Mouse (Mus musculus) induced T-regulatory cell, adult 2 months (primary cell): ENCODE results near the gene Cad.
A peak's percentile ranks its signal among the peaks of the same experiment; 100 is the strongest.

Experiments used
- DNase-seq: peaks from one replicate; pipeline ENCODE4 v3.0.0-alpha.2; 2012; ENCODE audit warnings: low read depth

Gene Cad

DNA sequence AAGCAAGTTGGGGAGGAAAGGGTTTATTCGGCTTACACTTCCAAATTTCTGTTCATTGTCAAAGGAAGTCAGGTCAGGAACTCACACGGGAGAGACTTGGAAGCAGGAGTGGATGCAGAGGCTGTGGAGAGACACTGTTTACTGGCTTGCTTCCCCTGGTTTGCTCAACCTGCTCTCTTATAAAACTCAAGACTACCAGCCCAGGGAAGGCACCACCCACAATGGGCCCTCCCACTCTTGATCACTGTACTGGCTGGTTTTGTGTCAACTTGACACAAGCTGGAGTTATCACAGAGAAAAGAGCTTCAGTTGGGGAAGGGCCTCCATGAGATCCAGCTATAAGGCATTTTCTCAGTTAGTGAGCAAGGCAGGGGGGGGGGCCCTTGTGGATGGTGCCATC, 16.5 kb downstream of the Cad start:
- DNase-seq, result no peak

DNA sequence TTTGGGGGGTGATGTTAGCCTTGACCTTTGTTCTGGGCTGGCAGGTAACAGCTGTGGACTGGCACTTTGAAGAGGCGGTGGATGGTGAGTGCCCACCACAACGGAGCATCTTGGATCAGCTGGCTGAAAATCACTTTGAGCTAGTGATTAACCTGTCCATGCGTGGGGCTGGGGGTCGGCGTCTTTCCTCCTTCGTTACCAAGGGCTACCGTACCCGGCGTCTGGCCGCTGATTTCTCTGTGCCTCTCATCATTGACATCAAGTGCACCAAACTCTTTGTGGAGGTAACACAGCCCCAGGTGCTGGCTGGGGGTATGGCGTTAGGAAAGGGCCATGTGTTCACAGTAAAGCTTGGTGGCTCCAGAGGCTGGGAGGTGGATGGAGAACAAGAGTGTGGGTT, 17.2 kb downstream of the Cad start:
- no peak for DNase-seq

DNA sequence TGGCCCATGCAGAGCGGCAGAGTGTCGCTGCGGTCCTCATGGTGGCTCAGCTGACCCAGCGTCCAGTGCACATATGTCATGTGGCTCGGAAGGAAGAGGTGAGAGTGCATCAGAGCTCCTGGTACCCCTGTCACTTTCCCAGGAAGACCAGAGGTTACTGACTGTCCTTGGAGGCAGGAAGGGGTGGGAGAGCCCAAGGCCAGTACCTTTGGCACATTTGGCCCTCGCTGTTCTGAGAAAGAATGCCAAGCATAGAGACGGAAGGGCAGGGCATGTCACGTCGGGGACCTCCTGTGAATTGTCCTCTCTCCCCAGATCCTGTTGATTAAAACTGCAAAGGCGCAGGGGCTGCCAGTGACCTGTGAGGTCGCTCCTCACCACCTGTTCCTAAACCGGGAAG, 18.6 kb downstream of the Cad start:
- DNase-seq, result no peak

- DNase-seq, result no peak
Measured at GRCm38 (mm10) chr5:31076346-31076745, 21.8 kb downstream of the Cad start.

- no peak for DNase-seq
Measured at GRCm38 (mm10) chr5:31080059-31080794, 25.6 kb downstream of the Cad start.

- no peak for DNase-seq
Measured at GRCm38 (mm10) chr5:31080795-31081164, 26.2 kb downstream of the Cad start.

DNA sequence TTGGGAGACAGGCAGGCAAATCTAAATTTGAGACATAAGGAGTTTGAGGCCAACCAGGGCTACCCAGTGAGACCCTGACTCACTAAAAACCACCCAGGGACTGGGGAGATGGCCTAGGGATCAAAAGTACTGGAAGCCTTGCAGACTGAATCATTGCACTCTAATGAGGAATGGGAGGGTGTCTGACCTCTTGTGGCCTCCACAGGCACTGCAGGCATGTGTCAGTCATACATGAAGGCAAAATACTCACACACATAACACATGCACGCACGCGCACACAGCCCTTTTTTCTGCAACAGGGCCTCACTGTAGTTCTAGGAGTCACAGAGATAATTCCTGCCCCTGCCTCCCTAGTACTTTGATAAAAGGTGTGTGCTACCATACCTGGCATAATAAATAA, 26.8 kb downstream of the Cad start:
- DNase-seq, result peak; percentile 72

DNA sequence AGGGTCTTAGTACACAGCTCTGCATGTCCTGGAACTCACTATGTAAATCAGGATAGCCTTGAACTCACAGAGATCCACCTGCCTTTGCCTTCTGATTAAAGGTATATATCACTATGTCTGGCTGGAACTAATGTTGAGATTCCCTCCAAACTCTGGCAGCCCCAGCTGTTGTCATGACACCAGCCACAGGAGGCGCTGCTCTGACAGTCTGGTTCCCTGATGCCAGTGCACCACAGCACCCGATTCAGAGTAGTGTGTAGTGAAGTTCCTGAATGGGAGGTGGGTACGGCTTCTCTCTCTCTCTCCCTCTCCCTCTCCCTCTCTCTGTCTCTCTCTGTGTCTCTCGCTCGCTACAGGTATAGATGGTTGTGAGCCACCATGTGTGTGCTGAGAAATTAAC, 27.8 kb downstream of the Cad start:
- peak; percentile 73 for DNase-seq

GRCm38 (mm10) chr5:31082935-31083625, 28.5 kb downstream of the Cad start:
- DNase-seq, result no peak

GRCm38 (mm10) chr5:31083949-31084348, 29.4 kb downstream of the Cad start:
- DNase-seq, result peak; percentile 35

DNA sequence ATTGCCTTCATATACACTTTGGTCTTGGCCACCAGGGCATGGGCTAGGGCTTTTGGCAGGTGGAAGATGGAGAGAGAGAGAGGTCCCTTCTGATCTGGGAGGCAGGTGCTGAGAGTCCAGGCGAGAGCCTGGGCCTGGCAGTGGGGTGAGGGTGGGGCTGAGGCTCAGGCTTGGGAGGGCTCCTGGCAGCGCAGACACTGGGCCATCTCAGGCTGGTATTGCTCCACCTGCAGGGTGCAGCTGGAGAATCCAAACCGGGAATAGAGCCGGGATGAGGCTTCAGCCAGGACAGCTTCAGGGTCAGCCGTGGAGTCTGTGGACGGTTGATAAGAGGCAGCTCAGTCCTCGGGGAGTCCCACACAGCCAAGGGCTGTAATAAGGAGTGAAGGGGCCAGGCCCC, 32.0 kb downstream of the Cad start:
- DNase-seq, result no peak

- DNase-seq, result no peak
Measured at GRCm38 (mm10) chr5:31087131-31087530, 32.6 kb downstream of the Cad start.

DNA sequence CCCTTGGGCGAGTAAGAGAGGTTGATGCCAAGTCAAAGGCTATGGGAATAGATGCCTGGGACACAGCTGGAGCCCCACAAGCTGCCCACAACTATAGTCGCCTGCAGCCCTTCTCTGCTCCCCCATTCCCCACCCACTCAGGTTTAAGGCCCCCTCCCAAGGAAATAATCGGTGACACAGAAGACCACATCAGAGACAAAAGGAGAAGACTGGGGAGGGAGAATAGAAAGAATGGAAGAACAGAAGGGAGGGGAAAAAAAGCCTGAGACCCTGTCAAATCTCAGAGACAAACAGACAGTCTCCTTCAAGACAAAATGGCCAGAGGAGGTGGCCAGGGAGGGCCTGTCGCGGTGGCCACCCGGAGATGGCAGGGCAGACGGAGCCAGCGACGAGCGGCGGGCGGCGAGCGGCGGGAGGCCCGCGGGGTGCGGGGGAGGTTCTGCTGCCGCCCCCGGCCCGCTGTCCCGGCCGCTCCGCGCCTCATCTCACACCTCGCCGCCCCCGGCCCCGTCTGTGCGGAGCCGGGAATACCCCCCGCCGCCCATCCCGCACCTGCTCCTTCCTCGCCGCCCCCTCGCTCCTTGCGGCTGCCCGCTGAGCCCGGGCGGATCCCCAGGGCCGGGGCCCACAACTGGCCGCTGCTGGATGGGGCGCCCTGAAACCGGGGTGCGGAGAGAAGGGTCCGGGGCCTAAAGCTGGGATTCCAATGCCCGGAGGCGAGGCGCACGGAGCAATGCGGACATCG, 37.8 kb downstream of the Cad start:
- no peak for DNase-seq

- DNase-seq, result peak; percentile 70
Measured at GRCm38 (mm10) chr5:31093151-31094041, 38.8 kb downstream of the Cad start.

GRCm38 (mm10) chr5:31094100-31094798, 39.7 kb downstream of the Cad start:
- DNase-seq, result no peak

DNA sequence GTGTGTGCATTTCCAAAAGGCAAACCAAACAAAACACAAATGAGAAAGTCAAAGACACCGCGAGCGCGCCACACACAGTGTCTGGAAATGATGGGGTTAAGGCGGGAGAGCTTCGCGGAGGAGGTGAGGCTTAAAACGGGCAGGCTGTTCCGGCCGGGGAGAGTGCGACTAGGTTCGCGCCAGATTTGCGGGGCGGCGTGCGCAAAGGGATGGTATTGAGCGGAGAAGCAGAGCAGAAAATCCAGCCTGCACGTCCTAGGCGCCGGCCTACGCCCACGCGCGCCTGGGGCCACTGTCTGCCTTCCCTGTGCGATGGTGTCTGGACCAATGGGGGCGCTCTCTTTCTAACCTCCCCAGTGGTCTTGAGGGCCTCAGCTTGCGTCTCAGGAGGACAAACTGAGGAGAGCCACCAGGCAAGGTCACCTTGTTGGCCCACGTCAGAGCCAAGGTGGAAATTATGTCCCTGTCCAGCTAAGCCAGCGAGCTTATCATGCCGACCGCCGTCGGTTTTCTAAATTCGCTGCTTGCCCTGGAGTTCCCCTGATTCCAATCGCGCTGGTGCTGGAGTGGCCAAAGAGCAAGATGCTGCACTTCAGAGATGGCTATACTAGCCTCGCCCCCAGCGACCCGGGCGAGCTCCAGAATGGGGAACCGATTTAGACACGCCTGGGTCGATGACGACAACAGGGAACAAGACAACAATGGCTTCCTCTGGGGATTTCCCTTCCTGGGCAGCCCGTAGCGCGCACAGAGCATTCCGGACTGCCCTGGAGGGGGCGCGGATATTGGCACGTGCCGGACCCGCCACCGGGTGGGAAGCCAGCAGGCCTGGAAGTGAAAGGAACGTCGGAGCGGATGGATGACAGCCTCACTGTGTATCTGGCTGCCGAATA, 40.5 kb downstream of the Cad start:
- DNase-seq, result peak; percentile 81

DNA sequence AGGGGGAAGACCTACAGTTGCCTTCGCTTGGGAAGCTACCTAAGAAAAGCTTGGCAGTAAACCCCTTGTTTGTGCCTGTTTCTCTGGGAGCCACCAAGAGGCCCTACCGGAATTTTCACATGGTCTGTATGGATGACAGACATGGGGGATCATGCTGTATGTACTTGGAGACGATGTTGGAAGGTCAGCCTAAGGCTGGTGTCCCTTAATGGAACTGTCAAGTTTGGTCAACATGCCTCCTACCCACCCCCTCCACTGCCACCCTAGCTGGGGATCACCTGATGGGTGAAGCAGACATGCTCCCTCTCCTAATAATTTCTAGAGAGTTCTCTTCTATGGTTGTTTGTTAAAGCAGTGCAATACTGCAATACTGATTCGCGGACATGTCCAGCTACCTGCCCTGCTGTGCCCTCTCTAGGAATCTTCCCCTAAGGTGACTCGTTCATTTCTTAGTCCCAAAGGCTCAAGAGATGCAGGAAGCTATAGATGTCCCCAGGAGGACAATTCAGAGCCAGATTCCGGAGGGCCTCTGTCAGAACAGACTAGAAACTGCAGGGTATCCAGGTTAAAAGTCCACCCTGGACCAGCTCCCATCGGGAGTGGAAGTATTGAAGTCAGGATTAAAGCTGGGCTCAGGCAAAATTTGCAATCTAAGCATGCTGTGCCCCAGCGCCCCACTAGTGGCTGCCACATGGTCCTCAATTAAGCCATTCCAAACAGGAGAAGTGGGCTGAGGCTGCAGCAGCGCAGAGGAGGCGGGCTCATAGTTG, 41.3 kb downstream of the Cad start:
- DNase-seq, result no peak

- no peak for DNase-seq
Measured at GRCm38 (mm10) chr5:31105814-31106335, 51.3 kb downstream of the Cad start, which contains the start of gene Dnajc5g. Dnajc5g (plus strand) TSS chr5:31106285.

DNA sequence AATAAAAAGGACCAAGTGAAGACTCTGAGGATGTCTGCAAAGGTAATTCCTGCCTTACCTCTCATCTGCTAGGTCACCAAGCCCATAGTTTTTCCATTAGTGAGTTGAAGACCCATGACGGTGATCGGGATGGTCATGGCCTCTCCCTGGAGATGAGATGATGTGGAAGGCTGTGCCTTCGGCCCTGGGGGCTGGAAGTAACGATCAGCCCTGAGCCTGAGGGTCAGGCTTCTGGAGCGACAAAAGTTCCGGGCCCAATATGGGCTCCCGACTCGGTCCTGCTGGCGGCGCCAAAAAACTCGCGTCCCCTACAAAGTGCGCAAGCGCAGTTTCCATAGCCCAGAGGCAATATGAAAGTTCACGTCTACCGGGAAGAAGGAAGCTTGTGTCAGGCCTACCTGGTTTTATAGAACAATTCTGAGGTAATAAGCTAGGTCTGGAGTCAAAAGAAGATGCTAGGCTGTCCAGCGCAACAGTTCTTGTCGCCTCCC, 53.5 kb downstream of the Cad start, which contains the start of gene Slc30a3:
Slc30a3 (minus strand) TSS at position 238 of the 491 bp plus-strand sequence.
- DNase-seq, result no peak
